Mouse (Mus musculus) brain, adult 10 weeks (tissue): Measurements from ENCODE around the gene Kbtbd3. TPM values are rescaled to one million over a fixed set of nuclear protein-coding genes. Genes with fewer than 3 reads are reported as not detected.

Experiments
- polyA plus RNA-seq: library from polyadenylated mRNA; stranded (reverse); fragments of 350-450 nt; fragmentation: Illumina TruSeq; extraction: RNeasy Lipid Tissue Mini Kit (QIAGEN cat#74804); gene quantifications from one replicate; pipeline ENCODE4 v1.2.3, GENCODE M21; 2015; ENCODE audit warnings: low read depth, low replicate concordance

Kbtbd3 gene
- 11.0 TPM for polyA plus RNA-seq

GRCm38 (mm10) chr9:4309351-4310085, at the start of gene Kbtbd3, which contains the start of gene Aasdhppt:
TSS of gene Kbtbd3 (plus strand) at chr9:4309833.
TSS of gene Aasdhppt (minus strand) at chr9:4309471.

DNA sequence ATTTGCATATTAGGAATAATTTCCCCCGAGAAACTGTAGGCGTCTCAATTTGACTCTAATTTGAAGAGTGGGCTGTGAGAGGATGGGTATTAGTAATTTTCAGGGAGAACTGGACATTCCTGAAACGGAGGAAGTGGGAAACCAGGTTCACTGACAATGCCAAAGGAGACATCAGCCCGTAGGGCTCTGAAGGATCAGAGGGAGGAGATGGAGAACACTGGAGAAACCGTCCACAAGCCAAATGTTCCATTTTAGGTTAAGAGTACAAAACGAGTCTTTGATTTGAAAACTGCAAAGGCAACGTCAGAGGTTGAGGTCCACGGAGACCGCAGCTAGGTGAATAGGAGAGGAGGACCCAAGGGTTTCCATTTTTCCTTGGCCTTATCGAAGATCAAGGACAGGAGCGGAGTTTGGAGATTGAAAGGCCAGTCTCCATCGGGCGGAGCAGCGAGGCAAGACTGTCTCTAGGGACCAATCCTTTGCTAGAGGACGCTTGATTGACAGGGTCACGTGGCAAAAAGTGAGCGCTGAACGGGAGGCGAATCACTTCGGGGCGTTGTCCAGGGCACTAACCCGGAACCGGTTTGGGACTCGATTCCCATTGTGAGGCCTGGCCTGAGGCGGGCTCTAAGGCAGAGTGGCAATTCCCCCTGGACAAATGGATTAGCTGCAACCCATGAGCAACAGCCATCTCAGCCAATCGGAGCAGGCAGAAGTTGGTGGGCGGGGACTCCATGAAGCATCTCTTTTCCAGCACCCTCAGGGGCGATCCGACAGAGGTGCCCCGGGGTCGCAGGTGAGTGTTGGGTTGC, 66.4 kb downstream of the Kbtbd3 start, which contains the start of gene Msantd4:
Gene Msantd4 (plus strand): TSS at position 735 of the 812 bp plus-strand sequence.

Other genes with a start within 250 kb of the Kbtbd3 start
- gene Aasdhppt, start 362 bp upstream of the Kbtbd3 start, polyA plus RNA-seq, result 31.6 TPM
- 61.9 TPM for gene Msantd4, start 66.7 kb downstream of the Kbtbd3 start, polyA plus RNA-seq